Mouse (Mus musculus): ENCODE results near the gene Cyb5b. TPM values are rescaled to one million over a fixed set of nuclear protein-coding genes. Genes with fewer than 3 reads are reported as not detected.
"Not testable (repeated sequence)": the region's sequence is repeated elsewhere in the genome, so short reads cannot be mapped to it uniquely, and the experiment has no call there.

The Cyb5b gene
- polyA plus RNA-seq, 1 experiment from 2014 or later = 84.0 TPM

GRCm38 (mm10) chr8:107206782-107207525, 56.5 kb downstream of the Cyb5b start:
- WGBS = 80% methylated on average over 9 of the region's 9 CpGs
- Histone ChIP-seq H3K27ac (ENCODE audit: low read length) (no peak overlapping the region), H3K4me1 (replicated peaks; ENCODE audit: control insufficient read depth, insufficient read depth, low read length) (peaks cover 7% of the 10 kb centered on the region), H3K36me3 (ENCODE audit: control insufficient read depth, insufficient read depth, low read length) (no peaks in the 10 kb centered on the region), H3K27me3 (ENCODE audit: control insufficient read depth, insufficient read depth, low read depth, low read length) (no peaks in the 10 kb centered on the region), H3K4me3 (ENCODE audit: low read length) (no peak overlapping the region), H3K9ac (ENCODE audit: low read length) (no peak overlapping the region), H3K9me3 (ENCODE audit: control insufficient read depth, low read length) (no peaks in the 10 kb centered on the region), H3K4me2 (ENCODE audit: low read depth, low read length) (no peak overlapping the region)
- no peak for ATAC-seq (ENCODE audit: low read depth)

DNA sequence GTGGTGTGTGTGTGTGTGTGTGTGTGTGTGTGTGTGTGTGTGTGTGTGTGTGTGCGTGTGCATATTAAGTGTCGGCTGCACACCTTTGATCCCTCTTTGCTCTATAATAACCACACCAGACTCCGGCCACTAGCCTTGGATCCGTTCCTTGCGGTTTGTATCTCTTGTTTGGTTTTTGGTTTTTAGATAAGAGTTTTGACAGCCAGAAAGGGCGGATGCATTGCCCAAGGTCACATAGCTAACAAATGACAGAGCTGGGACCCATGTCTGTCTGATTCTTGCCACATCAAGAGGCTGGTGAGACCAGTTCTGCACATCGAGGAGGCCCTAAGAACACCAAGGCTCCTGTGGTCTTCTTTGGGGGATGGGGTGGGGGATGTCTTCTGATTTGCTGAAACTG, 58.7 kb downstream of the Cyb5b start:
- 50% methylated on average over 7 of the region's 7 CpGs for WGBS
- H3K9me3 ChIP-seq (ENCODE audit: control insufficient read depth, low read length) = no peaks in the 10 kb centered on the region
- H3K27ac ChIP-seq (ENCODE audit: low read length) = no peak overlapping the region
- no peak overlapping the region for H3K9ac ChIP-seq (ENCODE audit: low read length)
- no peaks in the 10 kb centered on the region for H3K27me3 ChIP-seq (ENCODE audit: control insufficient read depth, insufficient read depth, low read depth, low read length)
- peaks cover 7% of the 10 kb centered on the region for H3K4me1 ChIP-seq (replicated peaks; ENCODE audit: control insufficient read depth, insufficient read depth, low read length)
- H3K4me3 ChIP-seq (ENCODE audit: low read length) = no peak overlapping the region
- H3K4me2 ChIP-seq (ENCODE audit: low read depth, low read length) = no peak overlapping the region
- H3K36me3 ChIP-seq (ENCODE audit: control insufficient read depth, insufficient read depth, low read length) = no peaks in the 10 kb centered on the region
- no peak for ATAC-seq (ENCODE audit: low read depth)

DNA sequence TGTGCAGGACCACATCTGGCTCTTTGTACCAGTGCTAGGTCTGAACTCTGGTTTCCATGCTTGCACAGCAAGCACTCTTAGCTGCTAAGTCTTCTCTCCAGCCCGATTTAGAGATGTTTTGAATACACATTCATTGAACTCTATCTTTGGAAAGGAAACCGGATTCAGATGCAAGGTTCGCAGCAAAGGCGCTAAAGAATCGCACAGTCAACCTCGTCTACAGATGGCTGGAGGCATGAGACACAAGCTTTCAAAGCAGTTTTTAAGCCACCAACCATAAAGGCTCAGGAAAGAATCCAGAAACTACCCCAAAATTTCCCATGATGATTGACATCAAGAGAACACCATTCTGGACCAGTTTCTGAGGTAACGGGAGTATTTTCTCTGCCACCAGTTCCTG, 61.6 kb downstream of the Cyb5b start:
- no peaks in the 10 kb centered on the region for H3K36me3 ChIP-seq (ENCODE audit: control insufficient read depth, insufficient read depth, low read length)
- no peaks in the 10 kb centered on the region for H3K9me3 ChIP-seq (ENCODE audit: control insufficient read depth, low read length)
- H3K4me1 ChIP-seq (replicated peaks; ENCODE audit: control insufficient read depth, insufficient read depth, low read length) = no peaks in the 10 kb centered on the region
- no peak overlapping the region for H3K4me3 ChIP-seq (ENCODE audit: low read length)
- no peak overlapping the region for H3K9ac ChIP-seq (ENCODE audit: low read length)
- 89% methylated on average over 7 of the region's 7 CpGs for WGBS
- no peak overlapping the region for H3K4me2 ChIP-seq (ENCODE audit: low read depth, low read length)
- H3K27ac ChIP-seq (ENCODE audit: low read length) = no peak overlapping the region
- no peak for ATAC-seq (ENCODE audit: low read depth)
- no peaks in the 10 kb centered on the region for H3K27me3 ChIP-seq (ENCODE audit: control insufficient read depth, insufficient read depth, low read depth, low read length)

DNA sequence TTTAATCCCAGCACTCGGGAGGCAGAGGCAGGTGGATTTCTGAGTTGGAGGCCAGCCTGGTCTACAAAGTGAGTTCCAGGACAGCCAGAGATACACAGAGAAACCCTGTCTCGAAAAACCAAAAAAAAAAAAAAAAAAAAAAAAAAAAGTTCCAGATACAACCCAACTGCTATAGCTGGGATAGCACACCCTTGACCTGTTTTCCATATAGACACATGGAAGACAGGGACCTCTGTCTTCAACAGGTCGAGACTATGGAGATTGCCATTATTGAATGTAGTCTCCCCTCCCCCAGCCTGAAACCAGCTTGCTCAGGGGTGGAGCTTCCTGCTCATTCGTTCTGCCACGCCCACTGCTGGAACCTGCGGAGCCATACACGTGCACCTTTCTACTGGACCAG, 66.8 kb downstream of the Cyb5b start:
- not testable (repeated sequence) for H3K4me2 ChIP-seq (ENCODE audit: low read depth, low read length); H3K4me1 ChIP-seq (replicated peaks; ENCODE audit: control insufficient read depth, insufficient read depth, low read length); H3K27me3 ChIP-seq (ENCODE audit: control insufficient read depth, insufficient read depth, low read depth, low read length); H3K9me3 ChIP-seq (ENCODE audit: control insufficient read depth, low read length); ATAC-seq (ENCODE audit: low read depth); H3K9ac ChIP-seq (ENCODE audit: low read length); H3K36me3 ChIP-seq (ENCODE audit: control insufficient read depth, insufficient read depth, low read length); H3K27ac ChIP-seq (ENCODE audit: low read length); H3K4me3 ChIP-seq (ENCODE audit: low read length)
- WGBS = 62% methylated on average over 7 of the region's 7 CpGs

DNA sequence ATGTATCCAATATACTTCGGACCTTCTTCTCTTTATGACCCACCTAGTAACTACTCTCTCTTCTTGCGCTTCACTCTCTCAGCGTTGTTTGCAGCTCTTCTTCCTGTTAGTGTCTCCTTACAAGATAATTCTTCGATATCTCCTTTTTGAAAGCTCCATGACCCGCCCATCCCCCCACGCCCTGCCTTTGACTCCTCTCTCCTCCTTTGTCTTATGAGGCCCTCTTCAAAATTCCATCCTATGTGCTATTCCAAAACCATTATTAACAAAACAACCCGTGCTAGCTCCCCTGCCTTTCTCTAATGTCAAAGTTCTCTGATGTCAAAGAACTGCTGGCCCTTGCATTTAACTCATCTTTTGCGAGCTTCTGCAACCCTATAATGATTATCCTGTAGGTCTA, 67.7 kb downstream of the Cyb5b start:
- H3K4me3 ChIP-seq (ENCODE audit: low read length) = no peak overlapping the region
- no peak overlapping the region for H3K9ac ChIP-seq (ENCODE audit: low read length)
- H3K27me3 ChIP-seq (ENCODE audit: control insufficient read depth, insufficient read depth, low read depth, low read length) = no peaks in the 10 kb centered on the region
- 0 out of 2 replicates have a peak, but pooled peaks cover 4% of the 10 kb centered on the region for H3K4me1 ChIP-seq (replicated peaks; ENCODE audit: control insufficient read depth, insufficient read depth, low read length)
- H3K4me2 ChIP-seq (ENCODE audit: low read depth, low read length) = no peak overlapping the region
- H3K27ac ChIP-seq (ENCODE audit: low read length) = no peak overlapping the region
- no peaks in the 10 kb centered on the region for H3K36me3 ChIP-seq (ENCODE audit: control insufficient read depth, insufficient read depth, low read length)
- no peaks in the 10 kb centered on the region for H3K9me3 ChIP-seq (ENCODE audit: control insufficient read depth, low read length)
- WGBS = 75% methylated on average over 8 of the region's 8 CpGs
- ATAC-seq (ENCODE audit: low read depth) = no peak

GRCm38 (mm10) chr8:107219078-107219477, 68.6 kb downstream of the Cyb5b start:
- H3K4me1 ChIP-seq (replicated peaks; ENCODE audit: control insufficient read depth, insufficient read depth, low read length) = 0 out of 2 replicates have a peak, but pooled peaks cover 4% of the 10 kb centered on the region
- H3K4me2 ChIP-seq (ENCODE audit: low read depth, low read length) = no peak overlapping the region
- 70% methylated on average over 2 of the region's 2 CpGs for WGBS
- no peak overlapping the region for H3K4me3 ChIP-seq (ENCODE audit: low read length)
- H3K9ac ChIP-seq (ENCODE audit: low read length) = no peak overlapping the region
- ATAC-seq (ENCODE audit: low read depth) = no peak
- H3K27ac ChIP-seq (ENCODE audit: low read length) = no peak overlapping the region
- no peaks in the 10 kb centered on the region for H3K9me3 ChIP-seq (ENCODE audit: control insufficient read depth, low read length)
- no peaks in the 10 kb centered on the region for H3K27me3 ChIP-seq (ENCODE audit: control insufficient read depth, insufficient read depth, low read depth, low read length)
- H3K36me3 ChIP-seq (ENCODE audit: control insufficient read depth, insufficient read depth, low read length) = no peaks in the 10 kb centered on the region

GRCm38 (mm10) chr8:107221924-107222851, 71.7 kb downstream of the Cyb5b start:
- Histone ChIP-seq H3K9me3 (ENCODE audit: control insufficient read depth, low read length) (no peaks in the 10 kb centered on the region), H3K36me3 (ENCODE audit: control insufficient read depth, insufficient read depth, low read length) (no peaks in the 10 kb centered on the region), H3K4me2 (ENCODE audit: low read depth, low read length) (no peak overlapping the region), H3K27me3 (ENCODE audit: control insufficient read depth, insufficient read depth, low read depth, low read length) (no peaks in the 10 kb centered on the region), H3K4me1 (replicated peaks; ENCODE audit: control insufficient read depth, insufficient read depth, low read length) (peaks cover 4% of the 10 kb centered on the region; the same call in 1 of the 2 replicates), H3K9ac (ENCODE audit: low read length) (no peak overlapping the region), H3K27ac (ENCODE audit: low read length) (no peak overlapping the region), H3K4me3 (ENCODE audit: low read length) (no peak overlapping the region)
- WGBS = 44% methylated on average over 8 of the region's 8 CpGs
- ATAC-seq (ENCODE audit: low read depth) = no peak

GRCm38 (mm10) chr8:107226183-107226582, 75.7 kb downstream of the Cyb5b start:
- no peak overlapping the region for H3K4me3 ChIP-seq (ENCODE audit: low read length)
- 21% methylated on average over 9 of the region's 9 CpGs for whole genome bisulfite sequencing
- H3K9me3 ChIP-seq (ENCODE audit: control insufficient read depth, low read length) = no peaks in the 10 kb centered on the region
- H3K36me3 ChIP-seq (ENCODE audit: control insufficient read depth, insufficient read depth, low read length) = no peaks in the 10 kb centered on the region
- no peak overlapping the region for H3K9ac ChIP-seq (ENCODE audit: low read length)
- no peak overlapping the region for H3K4me2 ChIP-seq (ENCODE audit: low read depth, low read length)
- ATAC-seq (ENCODE audit: low read depth) = peak; percentile 67
- no peak overlapping the region for H3K27ac ChIP-seq (ENCODE audit: low read length)
- peaks cover 4% of the 10 kb centered on the region; the same call in 1 of the 2 replicates for H3K4me1 ChIP-seq (replicated peaks; ENCODE audit: control insufficient read depth, insufficient read depth, low read length)
- H3K27me3 ChIP-seq (ENCODE audit: control insufficient read depth, insufficient read depth, low read depth, low read length) = no peaks in the 10 kb centered on the region

DNA sequence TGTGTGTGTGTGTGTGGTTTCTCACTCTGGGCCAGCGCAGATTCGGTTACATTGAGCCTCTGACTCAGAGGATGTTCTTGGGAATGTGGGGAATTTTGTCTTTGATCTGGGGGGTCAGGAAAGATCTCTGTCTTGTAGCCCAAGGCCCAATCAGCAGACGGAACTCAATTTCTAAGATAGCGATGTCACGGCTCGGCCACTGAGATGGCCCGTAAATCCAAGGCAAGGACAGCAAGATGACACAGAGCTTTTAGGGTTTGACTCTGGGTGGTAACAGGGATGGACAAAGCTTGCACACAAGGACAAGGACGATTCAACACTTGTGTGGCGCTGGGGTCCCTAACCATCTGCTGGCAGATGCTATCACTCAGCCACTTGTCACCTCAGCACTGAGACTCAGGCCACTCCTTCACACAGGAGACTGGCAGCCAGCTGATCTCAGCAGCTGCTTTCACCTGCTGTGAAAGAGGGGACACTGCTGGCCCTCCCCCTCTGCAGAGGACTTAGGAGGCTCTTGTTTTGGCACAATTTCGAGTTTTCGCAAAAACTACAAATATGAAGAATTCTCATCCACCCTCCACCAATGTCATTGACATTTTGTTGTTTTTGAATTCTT, 76.7 kb downstream of the Cyb5b start:
- Histone ChIP-seq H3K9me3 (ENCODE audit: control insufficient read depth, low read length) (no peaks in the 10 kb centered on the region), H3K27ac (ENCODE audit: low read length) (no peak overlapping the region), H3K4me1 (replicated peaks; ENCODE audit: control insufficient read depth, insufficient read depth, low read length) (no peaks in the 10 kb centered on the region; the same call in 1 of the 2 replicates), H3K4me2 (ENCODE audit: low read depth, low read length) (no peak overlapping the region), H3K27me3 (ENCODE audit: control insufficient read depth, insufficient read depth, low read depth, low read length) (no peaks in the 10 kb centered on the region), H3K9ac (ENCODE audit: low read length) (no peak overlapping the region), H3K4me3 (ENCODE audit: low read length) (no peak overlapping the region), H3K36me3 (ENCODE audit: control insufficient read depth, insufficient read depth, low read length) (no peaks in the 10 kb centered on the region)
- ATAC-seq (ENCODE audit: low read depth) = no peak
- 44% methylated on average over 11 of the region's 11 CpGs for WGBS

All from lung, embryonic 16.5 days (tissue).